Mouse (Mus musculus): ENCODE data around the gene Rnf40.

DNA sequence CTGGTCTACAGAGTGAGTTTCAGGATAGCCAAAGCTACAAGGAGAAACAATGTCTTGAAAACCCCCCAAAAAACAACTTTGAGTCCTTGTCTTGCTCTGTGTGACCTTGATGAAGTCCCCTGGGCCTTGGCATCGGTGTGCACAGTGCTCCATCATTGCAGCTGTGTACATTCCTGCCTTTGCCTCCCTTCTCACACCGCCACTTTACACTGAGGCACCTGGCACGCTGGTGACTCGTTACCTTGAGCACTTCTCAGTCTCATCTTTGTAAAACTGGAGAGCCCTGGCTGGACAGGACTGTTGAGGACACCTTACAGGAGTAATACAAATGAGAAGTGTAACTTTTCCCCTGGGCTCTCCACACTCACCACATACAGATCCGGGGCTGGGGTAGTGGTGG, 1.4 kb upstream of the Rnf40 start:
- TF ChIP-seq GATA1 (IDR thresholded peaks at IDR 0.05; ENCODE audit: low read length) (no peak), TAL1 (IDR thresholded peaks at IDR 0.05; ENCODE audit: low read length) (no peak)

All from erythroblast, embryonic 14.5 days (primary cell).